Mouse (Mus musculus) layer of hippocampus, adult 8-10 months (tissue): ENCODE data around the gene Bmper. TPM values are rescaled to one million over a fixed set of nuclear protein-coding genes. Genes with fewer than 3 reads are reported as not detected.

Experiments
- DNase-seq, 2 experiments: peaks; one replicate each; pipeline ENCODE4 v3.0.0; 2022; ENCODE audit warnings: low spot score in 2 of 2
- total RNA-seq, 4 experiments: library from RNA; stranded (reverse); gene quantifications; 2 replicates each; pipeline ENCODE4 v1.2.4; 2022

The Bmper gene
- total RNA-seq, 4 experiments from 2014 or later, result 4.9 to 7.0 (median 5.2) TPM

DNA sequence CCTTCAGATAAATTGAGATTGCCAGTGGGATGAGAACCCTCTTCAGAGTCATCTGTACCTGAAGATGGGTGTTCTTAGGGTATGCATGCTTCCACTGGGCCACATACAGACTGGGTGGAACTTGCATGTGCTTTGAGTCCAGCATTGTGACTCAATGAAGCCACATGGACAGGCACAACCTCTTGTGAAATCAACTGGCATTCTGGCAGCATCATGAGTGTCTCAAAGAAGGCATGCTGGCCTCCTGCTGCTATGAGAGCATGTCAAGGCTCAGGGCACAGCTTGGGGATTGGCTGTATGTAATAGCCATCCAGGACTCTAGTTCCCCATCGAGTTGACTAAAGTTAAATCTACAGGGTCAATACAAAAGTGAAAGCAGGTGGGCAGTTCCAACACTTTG is 200.9 kb downstream of the Bmper start:
- DNase-seq, result no peak

DNA sequence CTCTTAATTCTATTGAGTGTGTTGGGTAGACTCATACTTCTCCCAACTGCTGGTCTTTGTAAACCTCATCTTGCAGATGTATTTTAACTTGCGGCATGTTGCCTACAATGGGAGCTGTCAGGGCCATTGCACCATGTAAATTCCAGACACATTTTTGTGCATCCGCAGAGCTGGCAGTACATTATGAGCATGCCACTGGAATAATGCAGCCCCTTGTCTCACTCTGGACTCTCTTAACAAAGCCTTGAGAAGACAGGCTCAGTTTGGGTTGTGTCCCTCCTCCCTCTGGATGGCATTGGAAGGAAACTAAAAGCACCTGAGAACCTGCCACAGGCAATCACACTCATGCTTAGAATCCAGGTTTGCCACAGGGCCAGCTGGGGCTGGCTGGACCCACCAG is 209.8 kb downstream of the Bmper start:
- no peak for DNase-seq

DNA sequence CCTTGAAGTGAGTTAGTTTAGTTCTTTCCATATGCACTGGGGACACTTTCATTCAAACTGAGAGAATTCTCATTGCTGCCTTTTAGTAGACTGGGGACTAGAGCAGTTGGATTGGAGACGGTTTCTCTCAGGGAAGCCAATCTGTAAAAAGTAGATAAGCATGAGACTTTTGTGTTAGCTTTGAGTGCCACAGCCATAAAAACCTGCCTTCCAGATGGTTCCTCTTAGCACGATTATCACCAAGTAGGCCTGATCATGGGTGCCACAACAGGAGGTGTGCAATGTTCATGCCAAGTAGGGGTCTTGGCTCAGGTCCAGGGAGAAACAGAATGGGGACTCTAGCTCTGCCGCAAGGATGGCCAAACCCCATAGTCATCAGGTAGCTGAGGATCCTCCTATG is 210.4 kb downstream of the Bmper start:
- no peak for DNase-seq

DNA sequence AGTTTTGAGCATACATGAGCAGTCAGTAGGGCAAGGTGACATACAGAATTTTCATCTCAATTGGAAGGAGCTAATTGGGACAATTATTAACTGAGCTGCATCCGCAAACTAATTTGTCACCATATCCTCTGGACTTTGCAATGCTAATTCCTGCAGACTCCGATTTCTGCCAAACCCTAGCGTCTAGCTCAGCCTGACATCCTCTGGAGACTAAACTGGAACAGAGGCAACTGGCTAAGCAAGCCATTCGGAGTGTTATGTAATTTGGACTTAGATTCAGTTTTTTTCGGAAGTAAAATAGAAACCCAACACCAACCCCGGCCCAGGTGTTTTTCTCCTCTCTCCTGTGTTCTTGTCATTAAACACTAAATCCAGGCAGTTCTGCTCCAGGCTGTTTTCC is 213.9 kb downstream of the Bmper start:
- no peak for DNase-seq

DNA sequence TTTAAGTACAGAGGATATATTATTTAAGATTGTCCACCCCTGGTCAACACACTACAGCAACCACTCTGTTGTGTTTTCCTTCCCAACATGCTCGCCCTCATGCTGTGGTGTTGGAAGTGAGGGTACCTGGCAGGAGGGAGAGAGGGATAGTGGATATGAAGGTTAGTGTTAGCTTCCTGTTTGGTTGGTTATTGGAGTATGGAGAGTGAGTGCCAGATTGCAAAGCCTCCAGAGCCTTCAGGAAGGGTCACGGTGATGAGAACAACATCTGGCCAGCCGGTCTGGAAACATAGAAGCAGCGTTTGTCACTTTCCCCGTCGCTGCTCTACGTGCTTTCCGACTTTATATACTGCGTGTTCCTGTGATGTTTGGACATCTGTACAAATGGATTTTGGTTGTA is 215.8 kb downstream of the Bmper start:
- DNase-seq, result no peak

DNA sequence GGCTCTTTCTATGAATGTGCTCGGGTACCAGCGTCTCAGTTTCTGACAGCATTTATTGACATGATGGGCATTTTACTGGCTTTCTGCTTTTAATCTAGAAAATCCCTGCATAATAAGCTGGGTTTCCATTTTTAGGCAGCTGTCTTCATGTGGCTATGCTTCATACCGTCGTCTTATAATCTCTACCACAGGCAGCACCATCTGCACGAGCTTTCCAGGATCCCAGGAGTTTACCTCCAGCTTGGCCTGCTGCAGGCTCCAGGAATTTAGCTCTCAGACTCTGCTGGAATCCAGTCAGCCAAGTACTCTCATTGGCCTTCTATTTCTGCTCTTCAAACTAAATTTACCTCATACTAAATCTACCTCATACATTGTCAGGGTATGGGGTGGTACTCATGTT is 219.3 kb downstream of the Bmper start:
- no peak for DNase-seq

DNA sequence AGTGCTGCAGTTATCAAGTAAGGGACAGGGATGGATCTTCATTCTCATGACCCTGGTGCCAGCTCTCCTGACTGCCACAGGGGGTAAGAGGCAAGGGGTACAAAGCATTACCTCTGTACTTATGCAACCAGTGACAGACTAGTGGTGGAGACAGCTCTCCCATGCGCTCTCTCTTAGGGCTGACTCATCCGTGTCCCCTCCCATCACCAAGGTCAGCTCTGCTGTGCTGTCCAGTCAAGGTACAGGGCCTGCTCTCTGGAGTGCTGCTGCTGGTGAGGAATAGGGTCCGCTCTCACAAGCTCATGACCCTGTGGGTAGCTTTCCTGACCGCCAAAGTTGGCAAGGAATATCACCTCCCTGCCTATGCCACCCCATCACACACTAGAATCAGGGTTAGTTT is 222.1 kb downstream of the Bmper start:
- no peak for DNase-seq

- DNase-seq, result no peak
Measured at GRCm38 (mm10) chr9:23447271-23447961, 224.5 kb downstream of the Bmper start.

DNA sequence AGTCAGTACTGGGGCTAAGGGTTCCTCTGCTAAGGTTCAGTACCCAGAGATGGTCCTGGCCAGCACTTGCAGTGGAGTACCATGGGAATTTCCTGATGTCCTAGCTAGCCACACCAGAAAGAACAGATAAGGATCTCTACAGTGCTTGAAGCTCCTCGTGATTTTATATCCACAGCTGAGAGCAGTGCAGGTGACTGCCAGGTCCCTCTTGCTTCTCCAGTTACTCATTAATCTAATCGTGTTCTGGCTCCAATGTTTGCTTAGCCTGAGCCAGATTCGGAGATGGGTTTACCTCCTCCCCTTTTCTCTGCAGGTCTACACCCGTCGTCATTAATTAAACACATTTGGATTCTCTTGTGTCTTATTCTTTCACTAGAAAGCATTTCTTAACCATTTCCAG is 230.4 kb downstream of the Bmper start:
- DNase-seq, result no peak

DNA sequence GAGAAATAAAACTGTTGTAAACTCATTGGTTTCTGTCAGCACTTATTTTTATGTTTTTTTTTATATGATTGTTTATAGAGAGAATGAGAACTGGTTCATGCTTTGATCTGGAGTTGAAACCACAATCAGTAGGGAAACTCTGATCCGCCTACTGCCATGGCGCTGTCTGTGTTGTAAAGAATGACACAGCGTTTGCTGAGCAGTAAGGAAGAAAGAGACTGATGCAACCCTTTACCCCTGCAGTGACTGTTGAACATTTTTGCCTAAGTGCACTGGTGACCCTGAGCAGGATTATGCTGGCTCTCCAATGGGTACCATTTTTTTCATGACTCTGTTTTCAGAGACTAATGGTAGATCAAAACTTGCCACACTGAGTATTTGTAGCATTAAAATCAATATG is 234.3 kb downstream of the Bmper start:
- DNase-seq, result no peak

GRCm38 (mm10) chr9:23460721-23461120 is 237.8 kb downstream of the Bmper start:
- DNase-seq, result peak in 1 of 2 experiments; percentile 12

GRCm38 (mm10) chr9:23462949-23463608 is 240.2 kb downstream of the Bmper start:
- peak; percentile 17 to 23 for DNase-seq

GRCm38 (mm10) chr9:23464981-23465630 is 242.2 kb downstream of the Bmper start:
- DNase-seq, result no peak

DNA sequence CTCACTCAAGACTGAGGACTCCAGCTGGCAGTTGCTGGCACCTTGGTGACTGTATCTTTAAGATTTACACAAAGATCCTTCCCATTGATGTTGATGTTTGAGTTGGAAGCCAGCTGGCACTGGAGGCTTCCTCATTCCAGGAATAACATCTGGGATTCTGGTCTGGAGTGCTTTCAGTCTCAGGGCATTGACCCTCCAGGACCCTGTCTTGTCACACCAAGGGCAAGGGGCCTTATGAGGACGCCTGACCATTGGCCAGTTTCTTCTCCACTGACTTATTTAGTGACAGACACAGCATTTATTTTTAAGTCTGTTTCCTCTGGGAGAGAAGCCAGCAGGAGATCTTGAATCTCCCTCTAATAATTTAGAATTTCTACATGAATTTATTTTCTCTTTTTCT is 247.0 kb downstream of the Bmper start:
- DNase-seq, result no peak

DNA sequence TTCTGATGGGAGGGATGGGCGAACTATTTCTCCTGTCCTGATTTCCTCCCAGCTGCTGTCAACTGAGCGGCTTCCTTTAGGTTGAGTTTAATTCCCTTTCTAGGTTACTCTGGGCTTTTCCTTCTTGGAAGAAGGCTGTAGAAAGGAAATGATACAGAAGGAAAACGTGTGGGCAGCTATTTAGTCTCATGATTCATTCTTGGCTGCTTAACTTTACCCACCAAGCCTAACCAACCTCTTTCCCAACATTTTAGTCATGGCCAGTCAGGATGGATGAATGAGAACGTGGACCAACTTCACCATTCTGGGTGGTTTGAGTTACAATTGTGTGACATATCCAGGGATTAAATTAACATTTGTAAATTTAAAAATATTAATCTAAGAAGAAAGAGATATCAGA is 263.0 kb downstream of the Bmper start:
- DNase-seq, result no peak

GRCm38 (mm10) chr9:23486725-23487378 is 264.0 kb downstream of the Bmper start:
- DNase-seq, result no peak

DNA sequence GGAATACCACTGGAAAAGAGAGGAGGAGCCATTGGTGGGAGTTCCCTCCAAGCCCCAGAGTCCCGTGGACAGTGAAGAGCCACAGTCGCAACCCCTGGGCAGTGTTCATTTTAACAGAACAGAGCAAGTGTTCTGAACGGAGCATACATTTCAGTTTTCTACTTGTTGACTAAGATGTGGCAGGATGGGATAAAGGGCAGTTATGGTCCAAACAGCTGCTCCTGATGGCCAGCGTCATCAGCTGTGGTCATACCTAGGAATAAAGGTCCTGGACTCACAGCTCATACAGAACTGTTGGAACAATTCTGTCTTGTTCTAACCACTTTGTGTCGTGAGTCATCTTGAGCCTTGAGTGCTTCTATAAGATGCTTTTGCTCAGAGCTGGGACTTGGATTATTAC is 265.4 kb downstream of the Bmper start:
- no peak for DNase-seq

DNA sequence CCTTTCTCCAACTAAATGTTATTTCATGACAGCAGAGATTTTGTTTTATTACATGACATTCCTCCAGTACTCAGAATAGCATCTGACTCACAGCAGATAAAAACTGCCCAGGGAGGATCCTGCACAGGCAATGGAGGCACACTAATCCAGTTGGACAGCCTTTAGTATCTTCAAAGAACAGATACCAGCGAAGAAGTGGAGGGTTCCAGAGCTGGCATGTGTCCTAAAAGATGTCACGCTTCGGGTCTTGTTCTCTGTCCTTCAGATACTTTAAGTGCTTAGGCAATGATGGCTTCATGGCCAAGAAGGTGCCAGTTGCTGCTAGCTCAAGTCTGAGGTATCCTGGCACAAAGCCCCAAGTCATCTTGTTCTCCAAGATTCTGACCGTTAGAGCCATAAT is 272.5 kb downstream of the Bmper start:
- peak in 1 of 2 experiments; percentile 13 for DNase-seq

DNA sequence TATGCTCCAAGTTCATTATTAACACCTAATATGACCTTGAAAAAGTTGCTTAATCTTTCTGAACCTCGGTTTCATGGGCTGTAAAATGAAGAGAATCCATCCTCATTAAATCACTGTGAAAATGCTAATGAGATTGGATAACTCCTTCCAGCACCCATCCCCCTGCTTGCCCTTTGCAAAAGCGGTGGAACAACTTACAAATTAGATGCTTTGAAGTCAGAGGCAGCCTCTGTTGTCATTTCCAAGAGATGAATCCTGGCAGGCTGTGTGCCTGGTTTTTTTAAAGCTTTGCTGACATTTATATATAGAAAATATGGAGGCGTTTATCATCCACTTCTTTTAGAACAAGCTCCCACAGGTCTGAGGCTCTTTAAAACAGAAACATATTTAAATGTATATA is 274.8 kb downstream of the Bmper start:
- peak; percentile 49 to 63 for DNase-seq

- DNase-seq, result no peak
Measured at GRCm38 (mm10) chr9:23533870-23534269, 311.0 kb downstream of the Bmper start.
